8 mouse cellular contexts compared by ENCODE assay signal in the genomic region with DNA sequence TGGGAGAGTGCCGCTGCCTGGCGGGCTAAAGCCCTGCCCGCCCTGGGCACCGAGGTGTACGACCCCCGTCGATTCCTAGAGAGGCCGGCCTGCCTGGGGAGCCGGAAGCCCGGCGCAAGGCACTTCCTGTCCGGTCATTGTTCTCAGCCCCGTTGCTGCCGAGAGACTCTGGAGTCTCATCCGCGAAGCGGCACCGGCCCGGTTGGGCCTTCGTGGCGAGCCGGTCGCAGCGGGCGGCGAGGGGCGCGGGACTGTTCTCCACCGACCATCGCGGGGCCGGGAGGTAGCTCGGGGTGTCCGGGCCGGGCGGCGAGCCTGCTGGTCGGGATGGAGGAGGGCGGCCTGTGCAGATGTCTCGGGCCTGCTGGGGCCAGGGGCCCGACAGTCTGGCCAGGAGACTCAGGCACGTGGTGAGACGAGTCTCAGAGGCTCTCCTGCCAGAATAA. TPM values are rescaled to one million over a fixed set of nuclear protein-coding genes. Genes with fewer than 3 reads are reported as not detected.
DNase-seq lines count a peak whose midpoint lies in the region; ATAC-seq and TF ChIP-seq lines count a peak whose summit lies in the region.

A gene (plus strand): TSS at position 137 of the 446 bp plus-strand sequence.

- DNase-seq in adrenal gland, postnatal 14 days, result peak; percentile 81
- peak; percentile 94 for DNase-seq in embryo, embryonic 10 days (ENCODE audit: low spot score)
- DNase-seq in gastrocnemius, postnatal 10 days, result peak; percentile 54
- peak; percentile 93 for DNase-seq in hindbrain, postnatal 0 days (ENCODE audit: low spot score)
- DNase-seq in left cerebral cortex, adult 11 months (ENCODE audit: low spot score), result peak; percentile 43
- DNase-seq in lung, postnatal 14 days, result peak; percentile 63
- DNase-seq in retina, postnatal 1 day, result peak; percentile 95
- DNase-seq in urinary bladder, postnatal 4 days (ENCODE audit: low spot score in 2 of 2), result peak; percentile 67 to 73

- H3K36me3 ChIP-seq in hindbrain, postnatal 0 days (ENCODE audit: insufficient read depth, low read length), result peaks cover 31% of the 10 kb centered on the region

- peak within 1 kb of the TSS; percentile 68 for H3K4me2 ChIP-seq in hindbrain, postnatal 0 days (ENCODE audit: low read depth, low read length)

- WGBS in hindbrain, postnatal 0 days, result under 1% methylated on average over 43 of the region's 43 CpGs

- peak; percentile 99 for ATAC-seq in hindbrain, postnatal 0 days

- peak; percentile 5; the same call in 1 of the 2 replicates for TF ChIP-seq CTCF in hindbrain, postnatal 0 days (IDR thresholded peaks at IDR 0.05; ENCODE audit: low read depth)

- H3K27me3 ChIP-seq in hindbrain, postnatal 0 days (ENCODE audit: insufficient read depth, low read length), result no peaks in the 10 kb centered on the region

- peaks cover 6% of the 10 kb centered on the region; the same call in 1 of the 2 replicates for H3K4me1 ChIP-seq in hindbrain, postnatal 0 days (ENCODE audit: insufficient read depth, low read length)

- peak within 1 kb of the TSS; percentile 86 for H3K9ac ChIP-seq in hindbrain, postnatal 0 days (replicated peaks; ENCODE audit: low read length)

- H3K27ac ChIP-seq in hindbrain, postnatal 0 days, result peak within 1 kb of the TSS; percentile 84

- H3K4me3 ChIP-seq in hindbrain, postnatal 0 days (ENCODE audit: low read length), result peak within 1 kb of the TSS; percentile 80

- no peaks in the 10 kb centered on the region for H3K9me3 ChIP-seq in hindbrain, postnatal 0 days (ENCODE audit: low read length)

RNA-seq across cellular contexts. Expression of the gene that starts here (rescaled TPM):
- total RNA-seq in adrenal gland, postnatal 14 days (2021), result 4.1 and 5.7 TPM in 2 replicates
- 1 to 10 TPM; 4.6 to 6.3 TPM for total RNA-seq in gastrocnemius, postnatal 10 days (2021)
- total RNA-seq in hindbrain, postnatal 0 days (2014; rRNA removed), result 3.6 and 9.2 TPM in 2 replicates
- 8.1 and 8.9 TPM in 2 replicates for polyA plus RNA-seq in hindbrain, postnatal 0 days (2015; fragmentation: Nextera tagmentation; extraction: Ambion mirVana)

Comparison
In these comparisons a context has a peak if more than half of its experiments do, and no peak if none do; other contexts are left out.
1. Peak in every context shown above with its lines: DNase-seq, ATAC-seq, H3K4me3 ChIP-seq and H3K27ac ChIP-seq.
2. DNase-seq: peak in every context shown above with its lines; median percentile 95 in retina, postnatal 1 day; 94 in embryo, embryonic 10 days; 93 in hindbrain, postnatal 0 days; 81 in adrenal gland, postnatal 14 days; 70 in urinary bladder, postnatal 4 days; 63 in lung, postnatal 14 days; 54 in gastrocnemius, postnatal 10 days; 43 in left cerebral cortex, adult 11 months.